Mouse (Mus musculus): ENCODE results near the gene Gm3029. TPM values are rescaled to one million over a fixed set of nuclear protein-coding genes. Genes with fewer than 3 reads are reported as not detected.
"Not testable (repeated sequence)": the region's sequence is repeated elsewhere in the genome, so short reads cannot be mapped to it uniquely, and the experiment has no call there.

The Gm3029 gene
- not detected in 2 replicates for total RNA-seq (2012; rRNA removed)
- total RNA-seq (2014; rRNA removed), result not detected in 2 replicates
- not detected in 2 replicates for polyA plus RNA-seq (2012; ENCODE audit: insufficient read length, low read depth)

- H3K27me3 ChIP-seq (replicated peaks); H3K4me1 ChIP-seq (ENCODE audit: control insufficient read depth in 1 of 2, insufficient read depth in 2 of 2); H3K4me2 ChIP-seq (ENCODE audit: insufficient read depth, low read depth, poor library complexity, severe bottlenecking); H3K9me3 ChIP-seq (replicated peaks; ENCODE audit: low read length); DNase-seq (ENCODE audit: extremely low read depth); H3K4me3 ChIP-seq (replicated peaks in 1 of 3; ENCODE audit: low read depth in 2 of 3, low read length in 2 of 3, poor library complexity in 1 of 3); H3K9ac ChIP-seq (ENCODE audit: insufficient read depth, low read depth); H3K79me2 ChIP-seq (replicated peaks; ENCODE audit: control insufficient read depth, extremely low read depth, insufficient read depth, poor library complexity, severe bottlenecking); dilution Hi-C loops (cut with MboI; ENCODE audit: extremely low pct_ligation_motif_present, extremely low pct_unique_long_range_greater_than_20kb, low sequenced_read_pairs); H3K27ac ChIP-seq (ENCODE audit: insufficient read depth, low read depth); H3K36me3 ChIP-seq (replicated peaks in 1 of 2; ENCODE audit: control insufficient read depth in 1 of 2, insufficient read depth in 1 of 2, low read length in 1 of 2); in situ Hi-C loops (cut with MboI; ENCODE audit: low pct_ligation_motif_present, low pct_unique_long_range_greater_than_20kb, low sequenced_read_pairs): not testable (repeated sequence)
Measured at GRCm38 (mm10) chr14:3931456-3931855, at the start of gene Gm3029. Gene Gm3029 (plus strand): TSS chr14:3931756.

- H3K4me1 ChIP-seq (ENCODE audit: control insufficient read depth in 1 of 2, insufficient read depth in 2 of 2); H3K36me3 ChIP-seq (replicated peaks in 1 of 2; ENCODE audit: control insufficient read depth in 1 of 2, insufficient read depth in 1 of 2, low read length in 1 of 2); H3K27ac ChIP-seq (ENCODE audit: insufficient read depth, low read depth); H3K9ac ChIP-seq (ENCODE audit: insufficient read depth, low read depth); H3K9me3 ChIP-seq (replicated peaks; ENCODE audit: low read length); H3K27me3 ChIP-seq (replicated peaks); DNase-seq (ENCODE audit: extremely low read depth); H3K4me2 ChIP-seq (ENCODE audit: insufficient read depth, low read depth, poor library complexity, severe bottlenecking); dilution Hi-C loops (cut with MboI; ENCODE audit: extremely low pct_ligation_motif_present, extremely low pct_unique_long_range_greater_than_20kb, low sequenced_read_pairs); H3K79me2 ChIP-seq (replicated peaks; ENCODE audit: control insufficient read depth, extremely low read depth, insufficient read depth, poor library complexity, severe bottlenecking); in situ Hi-C loops (cut with MboI; ENCODE audit: low pct_ligation_motif_present, low pct_unique_long_range_greater_than_20kb, low sequenced_read_pairs); H3K4me3 ChIP-seq (replicated peaks in 1 of 3; ENCODE audit: low read depth in 2 of 3, low read length in 2 of 3, poor library complexity in 1 of 3): not testable (repeated sequence)
Measured at GRCm38 (mm10) chr14:3883872-3884271, 47.7 kb upstream of the Gm3029 start, which contains the start of gene Gm2916. Gene Gm2916 (plus strand): TSS chr14:3884172.

DNA sequence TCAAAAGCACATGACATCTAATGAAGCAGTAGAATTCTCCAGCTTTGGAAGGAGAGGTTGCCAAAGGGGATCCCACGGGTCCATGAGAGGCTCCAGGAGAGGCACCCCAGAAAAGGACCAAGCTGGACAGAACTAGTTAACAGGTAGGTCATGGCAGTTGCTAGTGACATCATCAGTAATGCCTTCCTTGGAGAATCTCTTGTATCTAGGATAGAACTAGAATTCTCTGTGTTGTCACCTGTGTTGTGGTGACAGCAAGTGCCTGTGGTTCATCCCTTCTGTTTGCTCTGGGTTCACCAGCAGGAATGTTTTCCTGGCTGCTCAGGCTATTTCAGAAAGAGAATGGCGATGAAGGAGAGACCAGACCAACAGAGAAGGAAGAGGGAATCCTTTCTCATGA, 31.7 kb downstream of the Gm3029 start, which contains the start of gene Gm3095:
Gene Gm3095, plus strand, starts transcription at position 301 of the 400 bp plus-strand sequence.
- H3K4me2 ChIP-seq (ENCODE audit: insufficient read depth, low read depth, poor library complexity, severe bottlenecking); H3K27ac ChIP-seq (ENCODE audit: insufficient read depth, low read depth); H3K9ac ChIP-seq (ENCODE audit: insufficient read depth, low read depth); H3K4me3 ChIP-seq (replicated peaks in 1 of 3; ENCODE audit: low read depth in 2 of 3, low read length in 2 of 3, poor library complexity in 1 of 3); H3K36me3 ChIP-seq (replicated peaks in 1 of 2; ENCODE audit: control insufficient read depth in 1 of 2, insufficient read depth in 1 of 2, low read length in 1 of 2); H3K27me3 ChIP-seq (replicated peaks); H3K4me1 ChIP-seq (ENCODE audit: control insufficient read depth in 1 of 2, insufficient read depth in 2 of 2); H3K9me3 ChIP-seq (replicated peaks; ENCODE audit: low read length); dilution Hi-C loops (cut with MboI; ENCODE audit: extremely low pct_ligation_motif_present, extremely low pct_unique_long_range_greater_than_20kb, low sequenced_read_pairs); DNase-seq (ENCODE audit: extremely low read depth); H3K79me2 ChIP-seq (replicated peaks; ENCODE audit: control insufficient read depth, extremely low read depth, insufficient read depth, poor library complexity, severe bottlenecking); in situ Hi-C loops (cut with MboI; ENCODE audit: low pct_ligation_motif_present, low pct_unique_long_range_greater_than_20kb, low sequenced_read_pairs): not testable (repeated sequence)

Other genes starting within 250 kb of the Gm3029 start
- gene Gm3043, start 243.0 kb upstream of the Gm3029 start, total RNA-seq (2012; rRNA removed), result not detected in 2 replicates
- gene Gm3043, start 243.0 kb upstream of the Gm3029 start, total RNA-seq (2014; rRNA removed), result not detected in 2 replicates
- not detected in 2 replicates for gene Gm3043, start 243.0 kb upstream of the Gm3029 start, polyA plus RNA-seq (2012; ENCODE audit: insufficient read length, low read depth)
- not detected in 2 replicates for gene Gm3002, start 121.7 kb upstream of the Gm3029 start, total RNA-seq (2012; rRNA removed)
- gene Gm3002, start 121.7 kb upstream of the Gm3029 start, total RNA-seq (2014; rRNA removed), result not detected in 2 replicates
- gene Gm3002, start 121.7 kb upstream of the Gm3029 start, polyA plus RNA-seq (2012; ENCODE audit: insufficient read length, low read depth), result not detected in 2 replicates
- not detected in 2 replicates for gene Gm3033, start 85.5 kb upstream of the Gm3029 start, total RNA-seq (2012; rRNA removed)
- gene Gm3033, start 85.5 kb upstream of the Gm3029 start, total RNA-seq (2014; rRNA removed), result not detected in 2 replicates
- not detected in 2 replicates for gene Gm3033, start 85.5 kb upstream of the Gm3029 start, polyA plus RNA-seq (2012; ENCODE audit: insufficient read length, low read depth)
- gene Gm2916, start 47.6 kb upstream of the Gm3029 start, total RNA-seq (2012; rRNA removed), result not detected in 2 replicates
- not detected in 2 replicates for gene Gm2916, start 47.6 kb upstream of the Gm3029 start, total RNA-seq (2014; rRNA removed)
- not detected in 2 replicates for gene Gm2916, start 47.6 kb upstream of the Gm3029 start, polyA plus RNA-seq (2012; ENCODE audit: insufficient read length, low read depth)
- gene Gm3095, start 31.8 kb downstream of the Gm3029 start, total RNA-seq (2012; rRNA removed), result not detected in 2 replicates
- gene Gm3095, start 31.8 kb downstream of the Gm3029 start, total RNA-seq (2014; rRNA removed), result not detected in 2 replicates
- not detected in 2 replicates for gene Gm3095, start 31.8 kb downstream of the Gm3029 start, polyA plus RNA-seq (2012; ENCODE audit: insufficient read length, low read depth)
- gene Gm3099, start 66.6 kb downstream of the Gm3029 start, total RNA-seq (2012; rRNA removed), result not detected in 2 replicates
- gene Gm3099, start 66.6 kb downstream of the Gm3029 start, total RNA-seq (2014; rRNA removed), result not detected in 2 replicates
- gene Gm3099, start 66.6 kb downstream of the Gm3029 start, polyA plus RNA-seq (2012; ENCODE audit: insufficient read length, low read depth), result not detected in 2 replicates
- not detected in 2 replicates for gene Gm5796, start 92.2 kb downstream of the Gm3029 start, total RNA-seq (2012; rRNA removed)
- not detected in 2 replicates for gene Gm5796, start 92.2 kb downstream of the Gm3029 start, total RNA-seq (2014; rRNA removed)
- gene Gm5796, start 92.2 kb downstream of the Gm3029 start, polyA plus RNA-seq (2012; ENCODE audit: insufficient read length, low read depth), result not detected in 2 replicates
- not detected in 2 replicates for gene Gm3115, start 152.4 kb downstream of the Gm3029 start, total RNA-seq (2012; rRNA removed)
- gene Gm3115, start 152.4 kb downstream of the Gm3029 start, total RNA-seq (2014; rRNA removed), result not detected in 2 replicates
- gene Gm3115, start 152.4 kb downstream of the Gm3029 start, polyA plus RNA-seq (2012; ENCODE audit: insufficient read length, low read depth), result not detected in 2 replicates
- not detected in 2 replicates for gene Gm8108, start 178.8 kb downstream of the Gm3029 start, total RNA-seq (2012; rRNA removed)
- gene Gm8108, start 178.8 kb downstream of the Gm3029 start, total RNA-seq (2014; rRNA removed), result 0.15 TPM in 1 of 2 replicates, not detected in the other
- gene Gm8108, start 178.8 kb downstream of the Gm3029 start, polyA plus RNA-seq (2012; ENCODE audit: insufficient read length, low read depth), result not detected in 2 replicates
- not detected in 2 replicates for gene Gm3127, start 233.3 kb downstream of the Gm3029 start, total RNA-seq (2012; rRNA removed)
- not detected in 2 replicates for gene Gm3127, start 233.3 kb downstream of the Gm3029 start, total RNA-seq (2014; rRNA removed)
- gene Gm3127, start 233.3 kb downstream of the Gm3029 start, polyA plus RNA-seq (2012; ENCODE audit: insufficient read length, low read depth), result not detected in 2 replicates

All from CH12.LX (cell line).